Mouse (Mus musculus) lung, postnatal 25 days (tissue): ENCODE measurements around the gene Sf3b1.

Experiments
- DNase-seq: peaks from one replicate; pipeline ENCODE4 v3.0.0; 2022; ENCODE audit warnings: low spot score

The Sf3b1 gene

DNA sequence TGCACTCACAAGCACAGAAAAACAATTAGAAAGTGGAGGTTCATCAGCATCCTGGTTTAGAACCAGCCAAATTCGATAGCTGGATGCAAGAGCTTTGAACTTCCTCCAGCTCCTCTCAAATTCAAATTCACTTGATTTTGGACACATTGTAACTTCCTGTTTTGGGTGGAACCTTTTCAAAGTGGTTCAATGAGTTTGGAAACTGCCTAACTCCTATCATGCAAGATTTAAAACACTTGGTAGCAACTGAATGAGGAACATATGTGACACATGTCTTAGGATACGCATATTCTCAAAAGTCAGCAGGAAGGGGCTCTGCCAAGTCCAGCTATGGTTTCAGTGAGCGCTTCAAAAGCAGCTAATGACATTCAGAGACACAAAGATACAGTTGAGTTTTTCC is 82.6 kb downstream of the Sf3b1 start:
- DNase-seq = no peak

DNA sequence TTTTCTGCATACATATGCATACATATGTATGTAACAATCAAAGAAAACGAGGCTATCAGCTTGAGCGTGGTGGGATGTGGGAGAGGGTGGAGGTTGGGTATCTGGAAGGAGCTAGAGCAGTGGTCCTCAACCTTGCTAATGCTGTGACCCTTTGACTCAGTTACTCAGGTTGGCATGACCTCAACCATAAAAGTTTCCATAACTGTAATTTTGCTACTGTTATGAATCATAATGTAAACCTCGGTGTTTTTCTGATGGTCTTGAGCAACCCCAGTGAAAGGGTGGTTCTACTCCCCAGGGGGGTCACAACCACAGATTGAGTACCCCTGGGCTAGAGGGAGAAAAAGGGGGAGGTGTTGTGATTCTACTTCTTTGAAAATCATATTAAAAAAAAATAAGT is 91.8 kb downstream of the Sf3b1 start:
- no peak for DNase-seq
